Mouse (Mus musculus) Patski (cell line): ENCODE data around the gene Tax1bp3. TPM values are rescaled to one million over a fixed set of nuclear protein-coding genes. Genes with fewer than 3 reads are reported as not detected.

Experiments used
- ATAC-seq: fragments of 100-300 bp; one replicate; pipeline ENCODE4 v1.8.0; 2021
- CTCF ChIA-PET: fragments of 350-600 bp; sonication (Branson Sonifier 250); formaldehyde crosslinking; loops from one replicate; lab custom pipeline; 2022; ENCODE audit warnings: inconsistent platforms; lab: Charles Lee
- POLR2A ChIA-PET: fragments of 350-600 bp; sonication (Branson Sonifier 250); formaldehyde crosslinking; loops from one replicate; lab custom pipeline; 2022; ENCODE audit warnings: antibody characterized with exemption, inconsistent platforms; lab: Charles Lee
- DNase-seq: peaks from one replicate; pipeline ENCODE4 v3.0.0-alpha.2; 2011; ENCODE audit warnings: low read depth, low spot score
- H3K27me3 ChIP-seq: fragments of 371-371 bp; one replicate; pipeline ENCODE4 v1.5.1; 2021
- CTCF ChIP-seq: fragments of 100-300 bp; IDR thresholded peaks from one replicate; pipeline ENCODE4 v1.5.1; 2021
- in situ Hi-C: fragments of 300-500 bp; cut with MboI; formaldehyde crosslinking; loops from 3 replicates; pipeline ENCODE4 v1.11.1; 2018; ENCODE audit warnings: low pct_unique_long_range_greater_than_20kb, mixed read lengths
- polyA plus RNA-seq: library from polyadenylated mRNA; unstranded; gene quantifications from one replicate; pipeline ENCODE4 v1.2.3, GENCODE M21; 2021

Tax1bp3 gene
- polyA plus RNA-seq, 1 experiment from 2014 or later: 157 TPM

- in situ Hi-C loops: no loop called here
- CTCF ChIA-PET: no interaction called here
- ATAC-seq: no peak
- no peak for TF ChIP-seq CTCF
- POLR2A ChIA-PET: no interaction called here
- no peak for DNase-seq
- no peaks in the 10 kb centered on the region for H3K27me3 ChIP-seq
Measured at GRCm38 (mm10) chr11:73146975-73147365, 29.9 kb upstream of the Tax1bp3 start.

- H3K27me3 ChIP-seq: no peaks in the 10 kb centered on the region
- no peak for TF ChIP-seq CTCF
- ATAC-seq: no peak
- ChIA-PET CTCF (no interaction called here), POLR2A (no interaction called here)
- DNase-seq: no peak
- in situ Hi-C loops: no loop called here
Measured at GRCm38 (mm10) chr11:73148209-73148608, 28.7 kb upstream of the Tax1bp3 start.

- ATAC-seq (no peak), DNase-seq (no peak)
- H3K27me3 ChIP-seq: no peaks in the 10 kb centered on the region
- TF ChIP-seq CTCF: no peak
- POLR2A ChIA-PET: no interaction called here
- in situ Hi-C loops: no loop called here
- CTCF ChIA-PET: no interaction called here
Measured at GRCm38 (mm10) chr11:73155071-73155470, 21.8 kb upstream of the Tax1bp3 start.

GRCm38 (mm10) chr11:73159957-73160810, 16.7 kb upstream of the Tax1bp3 start, which contains the start of gene P2rx5:
Gene P2rx5 (plus strand): TSS chr11:73160421.
- ATAC-seq (peak; percentile 65), DNase-seq (no peak)
- in situ Hi-C loops: no loop called here
- TF ChIP-seq CTCF: no peak
- POLR2A ChIA-PET: interaction anchor here (0.7 to 1.1 kb wide), 2 partner anchors 16 to 18 kb away, joined by 3 to 5 read pairs; partner anchors contain the start of genes Emc6 and Tax1bp3
- CTCF ChIA-PET: interaction anchor here (0.6 to 2.4 kb wide), 13 partner anchors 9 to 155 kb away, joined by 3 to 15 read pairs (median 3); partner anchors contain the start of gene Haspin
- H3K27me3 ChIP-seq: no peaks in the 10 kb centered on the region

- in situ Hi-C loops: no loop called here
- peak; percentile 69 for DNase-seq
- POLR2A ChIA-PET: interaction anchor here (0.7 to 1.1 kb wide), 2 partner anchors 16 to 17 kb away, joined by 3 to 5 read pairs; partner anchors contain the start of genes Emc6 and Tax1bp3
- H3K27me3 ChIP-seq: no peaks in the 10 kb centered on the region
- ATAC-seq: peak; percentile 96
- CTCF ChIA-PET: interaction anchor here (0.6 to 2.4 kb wide), 13 partner anchors 10 to 155 kb away, joined by 3 to 15 read pairs (median 3); partner anchors contain the start of gene Haspin
- TF ChIP-seq CTCF: peak; percentile 83
Measured at GRCm38 (mm10) chr11:73160811-73161200, 16.1 kb upstream of the Tax1bp3 start.

- DNase-seq: no peak
- CTCF ChIA-PET: interaction anchor here (1.1 to 2.4 kb wide), 6 partner anchors 10 to 156 kb away, joined by 3 to 15 read pairs (median 3); partner anchors contain the start of gene Haspin
- POLR2A ChIA-PET: no interaction called here
- no peak for ATAC-seq
- in situ Hi-C loops: no loop called here
- no peak for TF ChIP-seq CTCF
- H3K27me3 ChIP-seq: no peaks in the 10 kb centered on the region
Measured at GRCm38 (mm10) chr11:73161616-73162015, 15.3 kb upstream of the Tax1bp3 start.

GRCm38 (mm10) chr11:73162284-73162683, 14.6 kb upstream of the Tax1bp3 start:
- POLR2A ChIA-PET: no interaction called here
- no peak for TF ChIP-seq CTCF

GRCm38 (mm10) chr11:73168071-73168470, 8.8 kb upstream of the Tax1bp3 start:
- POLR2A ChIA-PET: no interaction called here
- in situ Hi-C loops: no loop called here
- ATAC-seq: no peak

More at GRCm38 (mm10) chr11:73162284-73162683, 14.6 kb upstream of the Tax1bp3 start:
- in situ Hi-C loops: no loop called here
- ATAC-seq (no peak), DNase-seq (no peak)
- H3K27me3 ChIP-seq: no peaks in the 10 kb centered on the region
- CTCF ChIA-PET: interaction anchor here (1.5 kb wide), 1 partner anchor 16 kb away, joined by 3 read pairs; no protein-coding TSS in a partner anchor

GRCm38 (mm10) chr11:73168576-73168975, 8.3 kb upstream of the Tax1bp3 start:
- DNase-seq (no peak), ATAC-seq (no peak)
- in situ Hi-C loops: no loop called here
- ChIA-PET CTCF (interaction anchor here (1.1 kb wide), 1 partner anchor 22 kb away, joined by 3 read pairs; no protein-coding TSS in a partner anchor), POLR2A (interaction anchor here (0.6 kb wide), 1 partner anchor 31 kb away, joined by 3 read pairs; the partner anchor contains the start of gene Haspin)
- no peaks in the 10 kb centered on the region for H3K27me3 ChIP-seq
- no peak for TF ChIP-seq CTCF

More at GRCm38 (mm10) chr11:73168071-73168470, 8.8 kb upstream of the Tax1bp3 start:
- no peak for DNase-seq
- CTCF ChIA-PET: interaction anchor here (0.9 kb wide), 1 partner anchor 10 kb away, joined by 3 read pairs; no protein-coding TSS in a partner anchor
- TF ChIP-seq CTCF: no peak
- no peaks in the 10 kb centered on the region for H3K27me3 ChIP-seq

GRCm38 (mm10) chr11:73169231-73169630, 7.7 kb upstream of the Tax1bp3 start:
- no peak for DNase-seq
- in situ Hi-C loops: no loop called here
- no peak for TF ChIP-seq CTCF
- ATAC-seq: peak; percentile 56
- ChIA-PET POLR2A (interaction anchor here (0.6 kb wide), 1 partner anchor 31 kb away, joined by 3 read pairs; the partner anchor contains the start of gene Haspin), CTCF (interaction anchor here (1.1 kb wide), 1 partner anchor 21 kb away, joined by 3 read pairs; no protein-coding TSS in a partner anchor)
- no peaks in the 10 kb centered on the region for H3K27me3 ChIP-seq
